Mouse (Mus musculus) CD4-positive, CD25-positive, alpha-beta regulatory T cell, adult 2 months (primary cell): ENCODE measurements around the gene Panx2.

Source experiments
- DNase-seq: peaks from one replicate; pipeline ENCODE4 v3.0.0-alpha.2; 2012; ENCODE audit warnings: low read depth, low spot score

Gene Panx2

DNA sequence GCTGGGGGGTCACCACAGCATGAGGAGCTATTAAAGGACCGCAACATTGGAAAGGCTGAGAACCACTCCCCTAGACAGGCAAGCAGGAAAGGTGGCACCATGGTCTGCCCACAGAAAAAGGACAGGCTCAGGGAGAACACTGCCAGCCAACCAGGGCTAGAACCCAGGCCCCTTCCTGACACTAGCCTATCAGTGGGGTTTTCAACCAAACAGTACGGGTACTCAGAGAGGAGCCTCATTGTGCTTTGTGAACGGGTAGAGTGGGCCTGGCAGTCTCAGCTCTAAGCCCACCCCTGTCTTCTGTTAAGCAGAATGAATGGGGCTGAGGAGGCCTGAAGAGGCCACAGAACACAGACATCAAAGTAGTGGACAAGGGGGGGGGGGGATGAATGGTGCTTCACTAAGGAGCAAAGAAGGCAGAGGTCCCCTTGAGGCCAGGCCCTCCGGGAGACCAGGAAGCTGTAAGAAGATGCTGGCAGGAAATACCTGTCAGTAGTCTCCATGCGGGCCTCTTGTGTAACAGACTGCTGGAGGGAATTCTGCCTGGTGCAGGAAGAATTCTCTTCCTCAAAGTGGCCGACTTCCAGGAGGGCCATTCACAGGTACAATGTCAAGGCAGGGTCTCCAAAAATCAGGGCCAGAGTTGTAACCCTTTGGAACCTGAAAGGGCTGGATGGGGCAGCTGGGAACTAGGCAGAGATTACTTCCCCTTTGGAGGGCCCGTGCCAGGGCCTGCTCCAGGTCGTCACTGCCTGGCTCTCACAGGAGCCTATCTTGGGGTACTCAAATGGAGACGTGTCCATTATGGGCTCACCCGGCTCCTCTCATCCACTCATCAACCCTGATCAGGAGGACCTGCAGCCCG lies 15.3 kb downstream of the Panx2 start, which contains the start of gene Trabd:
Trabd (plus strand) TSS at position 512 of the 865 bp plus-strand sequence.
- no peak for DNase-seq

DNA sequence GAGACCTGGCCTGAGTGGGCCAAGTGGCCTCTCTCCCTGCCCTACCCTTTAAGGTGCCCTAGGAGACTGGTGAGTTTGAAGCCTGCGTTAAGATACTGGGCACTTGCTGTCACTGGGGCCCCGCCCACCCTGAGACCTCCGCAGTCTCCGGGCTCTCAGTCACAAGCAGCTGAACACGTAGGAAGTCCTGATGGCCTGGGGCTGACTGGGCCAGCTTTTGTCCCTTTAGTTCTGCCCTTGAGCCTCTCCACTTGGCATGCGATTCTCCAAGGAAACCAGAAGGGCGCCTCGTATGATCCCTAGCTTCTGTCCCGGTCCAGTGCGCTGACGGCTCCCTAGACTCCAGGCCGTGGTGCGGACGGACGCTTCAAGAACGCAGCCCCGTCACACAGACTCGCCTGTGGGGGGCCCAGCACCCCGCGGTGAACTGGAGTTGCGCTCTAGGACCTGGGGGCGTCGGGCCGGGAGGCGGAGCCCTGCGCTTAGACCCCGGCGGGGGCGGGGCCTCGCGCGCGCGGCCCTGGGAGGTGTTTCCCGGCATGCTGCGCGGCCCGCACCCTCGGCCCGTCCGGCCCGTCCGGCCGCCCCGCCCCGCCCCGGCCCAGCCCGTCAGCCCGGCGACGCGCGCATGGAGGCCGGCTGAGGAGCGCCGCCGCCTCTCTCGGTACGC lies 16.1 kb downstream of the Panx2 start:
- peak; percentile 88 for DNase-seq

DNA sequence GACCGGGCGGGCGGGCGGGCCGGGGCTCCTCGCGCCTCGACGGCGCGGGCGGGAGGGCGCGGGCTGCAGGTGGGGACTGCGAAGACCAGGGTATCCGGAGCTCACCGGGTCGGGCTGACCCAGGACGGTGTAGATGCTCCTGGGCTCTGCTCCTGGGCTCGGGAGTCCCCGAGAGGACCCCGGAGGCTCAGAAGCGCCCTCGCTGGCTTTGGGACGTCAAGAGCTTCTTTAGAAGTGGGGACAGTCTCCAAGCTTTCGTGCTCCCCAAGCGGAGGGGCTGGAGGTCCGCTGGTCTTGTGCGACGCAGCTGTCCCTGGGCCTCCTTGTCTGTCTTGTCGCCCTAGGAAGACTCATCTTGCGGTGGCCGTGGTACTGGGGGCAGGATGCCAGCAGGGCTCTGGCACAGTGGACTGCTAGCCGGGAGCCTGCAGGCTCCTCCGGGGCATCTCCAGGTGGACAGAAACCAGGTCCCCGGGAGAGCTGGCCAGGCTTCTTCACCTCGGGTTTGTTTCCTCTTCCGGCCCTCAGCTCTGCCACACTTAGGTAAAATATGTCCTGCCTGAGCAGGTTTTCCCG lies 16.7 kb downstream of the Panx2 start:
- DNase-seq = peak; percentile 40

DNA sequence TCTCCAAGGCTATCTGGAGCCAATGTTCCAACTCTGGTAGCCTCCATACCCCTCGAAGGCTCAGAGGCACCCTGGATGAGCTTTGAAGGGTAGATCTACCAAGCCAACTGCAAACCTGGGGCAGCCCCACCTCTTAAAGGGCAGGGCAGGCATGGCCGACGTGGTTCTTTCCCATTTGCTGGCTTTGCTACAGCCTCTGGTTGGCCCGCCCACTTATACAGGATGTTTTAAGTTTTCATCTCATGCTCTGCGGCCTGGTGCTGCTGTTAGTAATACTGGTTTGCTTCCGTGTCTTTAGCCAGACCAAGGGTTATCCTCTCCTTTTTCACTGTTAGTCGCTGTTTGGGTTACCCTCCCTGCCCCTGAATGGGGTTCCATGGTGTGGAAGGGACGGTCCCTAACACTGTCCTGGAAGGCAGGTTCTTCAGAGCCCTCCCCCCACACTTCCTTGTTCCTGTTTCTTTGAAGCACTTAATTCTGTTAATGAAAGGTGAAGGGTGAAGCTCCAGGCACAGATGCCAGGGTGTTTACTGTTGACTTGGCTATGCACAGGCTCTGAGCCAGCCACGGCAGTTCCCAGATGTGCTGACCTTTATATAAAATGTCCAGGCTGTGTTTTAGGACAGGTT lies 18.8 kb downstream of the Panx2 start:
- peak; percentile 90 for DNase-seq

DNA sequence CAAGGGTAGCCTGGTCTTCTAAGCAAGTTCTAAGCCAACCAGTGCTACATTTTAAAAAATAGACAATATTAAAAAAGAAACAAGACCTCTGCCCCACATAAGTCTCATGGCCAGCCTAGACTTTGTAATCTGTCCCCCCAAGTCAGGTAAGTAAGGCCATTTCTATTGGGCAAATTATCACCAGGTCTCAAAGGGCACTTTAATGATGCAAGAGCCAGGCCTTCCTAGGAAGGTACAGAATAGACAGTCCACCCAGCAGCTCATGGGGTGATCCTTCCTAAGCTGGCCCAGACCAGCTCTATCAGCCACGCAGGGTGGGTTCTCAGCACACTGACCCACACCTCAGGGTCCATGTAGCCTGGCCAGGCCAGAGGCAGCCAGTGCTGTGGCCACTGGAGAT lies 24.4 kb downstream of the Panx2 start:
- DNase-seq = no peak

DNA sequence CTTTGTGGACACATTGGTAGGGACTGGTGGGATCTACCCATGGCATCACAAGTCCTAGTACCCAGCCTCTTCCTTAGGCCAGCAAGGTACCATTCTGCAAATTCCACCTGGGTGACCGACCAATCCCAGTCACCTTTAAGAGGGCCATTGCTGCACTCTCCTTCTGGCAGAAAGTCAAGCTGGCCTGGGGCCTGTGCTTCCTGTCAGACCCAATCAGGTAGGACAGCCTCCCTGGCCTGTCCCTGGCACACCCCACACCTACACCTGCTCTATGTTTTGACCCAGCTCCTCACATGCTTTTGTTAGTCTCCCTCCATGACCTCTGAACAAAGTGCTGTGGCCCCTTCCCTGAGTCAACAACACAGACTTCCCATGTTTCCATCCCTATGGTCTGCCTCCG lies 25.3 kb downstream of the Panx2 start:
- DNase-seq = no peak

DNA sequence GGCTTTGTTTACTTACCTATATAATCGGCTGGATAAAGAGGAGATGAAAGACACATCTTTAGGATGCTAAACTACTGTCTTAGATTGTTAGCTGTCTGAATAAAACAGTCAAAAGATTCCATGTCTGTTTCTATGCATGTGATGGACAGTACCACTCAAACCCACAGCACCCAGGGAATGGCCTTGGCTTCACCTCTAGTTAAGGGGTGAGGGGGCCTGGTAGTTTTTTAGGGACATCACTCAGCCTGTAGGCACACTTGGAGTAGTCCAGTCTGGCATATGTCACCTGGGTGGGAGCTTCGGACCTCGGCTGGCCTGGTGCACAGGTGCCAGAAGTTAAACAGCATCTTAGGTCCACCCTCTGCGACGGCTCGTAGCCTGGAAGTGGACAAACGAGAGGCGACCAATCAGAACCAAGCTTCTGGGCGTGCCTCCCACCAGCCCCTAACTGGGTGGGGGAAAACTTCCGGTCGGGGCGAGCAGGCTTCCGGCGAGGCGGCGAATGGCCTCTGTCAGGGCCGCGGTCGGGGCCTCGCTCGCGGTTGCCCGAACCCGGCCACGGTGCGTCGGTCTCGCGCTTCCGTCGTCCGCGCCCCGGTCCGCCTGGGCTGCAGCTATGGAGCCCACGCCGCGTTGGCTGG lies 29.2 kb downstream of the Panx2 start, which contains the start of gene Selenoo:
Selenoo (plus strand) TSS at position 478 of the 641 bp plus-strand sequence.
- peak; percentile 84 for DNase-seq

DNA sequence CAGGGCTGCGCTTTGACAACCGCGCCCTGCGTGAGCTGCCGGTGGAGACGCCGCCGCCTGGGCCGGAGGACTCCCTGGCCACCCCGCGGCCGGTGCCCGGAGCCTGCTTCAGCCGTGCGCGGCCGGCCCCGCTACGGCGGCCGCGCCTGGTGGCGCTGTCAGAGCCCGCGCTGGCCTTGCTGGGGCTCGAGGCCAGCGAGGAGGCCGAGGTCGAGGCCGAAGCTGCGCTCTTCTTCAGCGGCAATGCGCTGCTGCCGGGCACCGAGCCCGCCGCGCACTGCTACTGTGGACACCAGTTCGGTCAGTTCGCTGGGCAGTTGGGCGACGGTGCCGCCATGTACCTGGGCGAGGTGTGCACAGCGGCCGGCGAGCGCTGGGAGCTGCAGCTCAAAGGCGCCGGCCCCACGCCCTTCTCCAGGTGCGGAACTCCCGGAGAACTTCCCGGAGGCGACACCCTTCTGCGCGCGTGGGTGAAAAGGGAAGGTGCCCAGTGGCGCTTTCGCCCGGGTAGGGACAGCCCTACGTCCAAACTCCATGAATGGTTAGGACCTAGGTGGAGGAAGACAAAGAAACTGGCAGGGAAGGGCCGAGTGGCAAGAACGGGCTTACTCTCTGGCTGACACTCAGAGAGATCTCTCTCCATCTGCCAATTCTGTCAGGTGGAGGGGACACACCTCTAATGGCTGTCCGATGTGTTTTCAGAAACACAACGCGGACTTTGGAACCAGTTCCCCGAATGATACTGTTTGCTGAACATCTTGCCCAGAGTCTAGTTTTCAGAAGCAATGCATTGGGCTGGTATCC lies 29.9 kb downstream of the Panx2 start:
- peak; percentile 31 for DNase-seq

DNA sequence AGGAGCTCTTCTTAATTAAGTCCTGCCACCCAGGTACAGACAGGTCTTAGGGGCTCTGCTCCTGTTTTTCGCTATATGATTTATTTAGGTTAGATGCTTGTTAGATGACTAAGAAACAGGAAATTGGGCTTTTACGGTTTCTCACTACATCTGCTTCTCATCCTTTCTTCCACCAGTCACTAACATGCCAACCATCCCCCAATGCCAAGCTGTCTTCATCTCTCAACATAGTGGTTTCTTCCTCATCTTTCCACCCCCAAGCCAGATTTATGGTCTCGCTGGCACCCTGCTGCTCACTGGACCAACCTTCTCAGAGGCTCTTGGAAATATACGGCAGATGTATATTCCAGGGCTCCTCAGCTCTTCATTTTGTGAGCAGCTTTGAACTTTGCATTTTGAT lies 31.1 kb downstream of the Panx2 start:
- DNase-seq = no peak

DNA sequence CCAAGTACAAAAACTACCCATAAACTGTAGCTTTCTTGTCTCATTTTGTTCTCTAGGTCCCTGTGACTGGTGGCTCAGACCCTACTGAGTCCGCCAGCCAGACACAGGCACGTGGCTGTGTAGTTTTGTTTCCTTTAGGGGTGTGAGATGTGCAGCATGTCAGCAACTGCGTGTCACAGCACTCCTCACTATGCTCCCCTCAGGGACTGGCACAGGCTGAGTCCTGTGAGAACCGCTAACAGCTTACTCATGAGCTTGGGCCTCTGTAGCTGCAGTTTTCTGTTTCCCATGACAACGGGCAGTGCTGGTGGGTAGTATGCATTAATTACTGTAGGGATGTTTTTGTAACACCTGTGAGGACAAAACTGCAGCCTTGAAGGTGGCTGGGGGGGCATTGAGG lies 32.6 kb downstream of the Panx2 start:
- no peak for DNase-seq

DNA sequence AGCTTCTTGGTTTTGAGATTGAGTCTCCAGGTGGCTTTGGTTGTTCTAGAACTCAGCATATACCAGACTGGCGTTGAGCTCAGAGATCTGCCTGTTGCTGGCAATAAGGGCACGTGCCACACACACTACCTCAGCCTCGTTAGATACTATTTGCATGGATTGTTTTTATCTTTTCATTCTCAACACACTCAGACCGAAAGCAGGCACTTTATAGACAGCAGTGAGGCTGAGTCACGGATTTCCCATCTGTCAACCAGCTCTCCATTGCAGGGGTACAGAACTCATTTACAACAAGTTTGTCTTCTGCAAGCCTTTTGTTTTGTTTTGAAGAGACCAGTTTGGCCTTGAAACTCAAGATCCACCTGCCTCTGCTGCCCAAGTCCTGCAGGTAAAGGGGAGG lies 37.9 kb downstream of the Panx2 start:
- no peak for DNase-seq

DNA sequence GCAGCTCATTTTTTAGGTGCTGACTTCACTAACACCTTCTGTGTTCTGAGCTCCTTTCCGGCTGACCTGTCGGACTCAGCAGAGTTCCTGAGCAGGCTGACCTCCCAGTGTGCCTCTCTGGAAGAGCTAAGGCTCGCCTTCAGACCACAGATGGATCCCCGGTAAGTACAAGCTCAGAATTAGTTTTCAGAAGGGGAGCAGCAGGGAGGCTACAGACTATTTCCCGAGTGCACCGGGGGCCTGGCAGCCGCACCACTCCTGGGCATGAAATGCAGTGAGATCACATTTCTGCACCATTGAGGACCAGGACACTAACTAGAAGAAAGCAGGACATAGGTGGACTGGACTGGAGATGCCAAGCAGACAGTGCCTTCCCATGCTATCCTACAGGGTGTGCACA lies 39.1 kb downstream of the Panx2 start:
- DNase-seq = no peak

DNA sequence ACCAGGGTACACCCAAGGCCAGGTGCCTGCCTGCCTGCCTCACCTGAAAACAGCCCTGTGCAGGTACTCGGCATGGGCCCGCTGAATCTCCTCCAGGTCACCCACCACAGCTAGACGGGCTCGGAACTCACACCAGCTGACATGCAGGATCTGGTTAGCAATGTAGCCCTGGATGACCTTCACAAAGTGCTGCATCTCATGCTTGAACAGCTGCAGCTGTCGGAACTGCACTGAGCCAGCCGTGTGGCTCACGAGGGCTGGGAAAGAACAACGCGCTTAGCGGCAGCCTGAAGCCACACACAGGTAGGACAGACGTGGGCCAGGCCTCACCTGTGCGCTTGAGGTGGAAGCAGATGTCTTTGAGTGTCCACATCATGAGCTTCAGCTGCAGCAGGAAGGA lies 41.3 kb downstream of the Panx2 start:
- DNase-seq = no peak

DNA sequence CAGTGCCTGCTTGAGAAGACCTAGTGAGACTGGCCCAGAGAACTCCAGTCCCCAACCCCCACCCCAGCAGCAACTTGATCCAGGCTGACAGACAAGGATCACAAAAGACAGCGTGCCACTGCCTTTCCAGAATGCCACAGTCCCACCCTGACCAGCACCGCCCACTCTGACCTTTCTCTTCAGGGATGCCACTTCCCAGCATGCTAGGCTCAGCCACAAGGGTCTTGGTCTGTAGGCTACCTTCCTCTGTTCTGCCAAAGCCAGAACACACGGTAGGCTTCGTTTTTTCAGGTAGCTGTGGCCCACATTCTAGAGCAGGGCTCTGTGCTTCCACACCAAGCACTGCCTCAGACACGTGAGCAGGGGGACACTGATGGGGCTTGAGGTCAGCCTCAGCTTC lies 43.1 kb downstream of the Panx2 start:
- DNase-seq = no peak

DNA sequence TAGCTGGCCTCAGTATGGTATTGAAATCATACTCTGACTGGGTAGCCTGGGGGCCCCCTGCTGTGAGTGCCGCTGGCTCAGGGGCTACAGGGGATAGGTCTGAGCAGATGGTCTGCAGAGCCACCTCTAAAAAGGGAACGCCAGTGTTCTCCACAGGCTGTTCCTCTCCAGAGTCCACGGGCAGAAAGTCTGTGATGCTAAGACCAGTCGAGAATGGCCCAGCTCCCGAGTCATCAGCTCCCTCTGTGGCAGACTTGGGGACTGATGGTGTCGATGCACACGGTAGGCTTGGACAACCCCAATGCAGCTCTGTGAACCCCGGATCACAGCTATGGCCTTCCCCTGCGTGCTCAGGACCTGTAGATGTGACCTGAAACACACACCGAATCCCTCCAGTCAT lies 44.4 kb downstream of the Panx2 start:
- DNase-seq = no peak

DNA sequence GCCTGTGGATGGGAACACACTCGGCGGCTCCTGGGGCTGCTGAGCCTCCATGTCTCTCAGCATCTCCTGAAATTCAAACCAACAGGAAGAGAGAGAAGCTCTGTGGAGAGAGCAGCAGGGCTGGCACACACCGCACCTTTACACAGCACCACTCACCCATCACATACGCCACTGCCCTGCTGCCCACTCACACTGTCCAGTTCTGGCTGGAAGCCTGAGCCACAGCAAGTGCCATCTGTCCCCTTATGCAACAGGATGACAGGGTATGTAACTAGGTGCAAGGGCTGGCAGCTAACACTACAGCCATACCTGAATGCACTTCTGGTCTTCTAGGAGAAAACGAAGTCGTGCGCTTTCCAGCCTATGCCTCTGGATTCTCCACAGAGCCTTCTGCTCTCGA lies 44.9 kb downstream of the Panx2 start:
- no peak for DNase-seq

DNA sequence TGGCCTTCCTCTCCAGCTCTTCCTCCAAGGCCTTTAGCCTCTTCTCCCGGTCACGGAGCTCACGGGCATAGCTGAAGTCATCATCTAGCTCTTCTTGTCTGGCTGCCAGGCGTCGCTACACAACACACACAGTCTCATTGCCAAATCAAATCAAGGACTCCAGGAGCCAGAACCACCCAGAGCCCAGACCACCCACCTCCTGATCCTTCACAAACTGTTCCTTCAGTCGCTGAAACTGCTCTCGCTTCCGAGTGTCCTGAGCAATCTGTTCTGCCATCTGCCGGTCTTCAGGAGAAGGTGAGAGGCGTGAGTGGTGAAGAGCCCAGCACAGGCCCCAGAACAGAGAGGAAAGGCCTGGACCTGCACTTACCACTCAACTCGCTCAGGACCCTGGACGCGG lies 46.5 kb downstream of the Panx2 start:
- no peak for DNase-seq

DNA sequence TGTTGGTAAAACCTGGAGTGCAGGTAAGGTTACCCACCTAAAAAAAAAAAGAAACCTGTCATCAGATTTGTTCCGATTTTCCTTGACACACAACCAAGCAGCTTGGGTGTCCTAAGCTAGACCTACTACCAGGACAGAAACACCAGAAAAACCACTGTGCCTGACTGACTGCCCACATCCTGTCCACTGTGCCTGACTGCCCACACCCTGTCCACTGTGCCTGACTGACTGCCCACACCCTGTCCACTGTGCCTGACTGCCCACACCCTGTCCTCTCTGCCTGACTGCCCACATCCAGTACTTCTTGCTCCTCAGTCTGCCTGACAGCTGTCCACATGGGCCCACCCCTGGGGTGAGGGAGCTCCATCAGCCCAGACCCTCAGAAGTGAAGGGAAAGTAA lies 47.4 kb downstream of the Panx2 start:
- DNase-seq = no peak

DNA sequence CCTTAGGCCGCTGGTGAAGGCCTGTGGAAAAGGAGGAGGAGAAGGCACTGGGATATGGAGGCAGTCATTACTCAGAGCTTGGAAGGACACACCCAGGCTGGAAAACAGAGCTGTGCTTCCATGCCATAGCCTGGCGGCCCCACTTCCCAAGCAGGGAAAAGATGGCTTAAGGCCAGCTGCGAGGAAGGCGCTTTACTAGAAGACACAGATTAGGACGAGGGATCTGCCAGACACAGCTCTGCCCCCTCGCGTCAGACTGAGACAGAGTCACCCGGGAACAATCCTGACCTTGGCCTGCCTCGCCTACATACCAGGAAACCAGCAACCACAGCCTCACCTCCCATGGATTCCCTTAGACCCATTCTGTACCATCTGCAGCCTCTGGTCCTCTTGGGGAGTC lies 50.6 kb downstream of the Panx2 start:
- no peak for DNase-seq

DNA sequence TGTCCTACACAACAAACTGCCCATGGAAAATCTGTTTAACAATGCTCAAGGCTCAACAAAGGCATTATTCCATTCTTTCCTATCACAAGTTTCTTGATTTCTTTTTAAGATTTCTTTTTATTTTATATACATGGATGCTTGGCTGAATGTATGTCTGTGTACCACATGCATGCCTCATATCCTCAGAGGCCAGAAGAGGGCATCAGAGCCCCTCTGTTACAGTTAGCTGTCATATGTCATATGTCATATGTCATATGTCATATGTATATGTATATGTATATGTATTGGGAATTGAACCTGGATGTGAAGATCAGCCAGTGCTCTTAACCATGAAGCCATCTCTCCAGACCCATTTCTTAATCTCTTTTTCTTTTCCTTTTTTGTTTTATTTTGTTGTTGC lies 58.5 kb downstream of the Panx2 start:
- peak; percentile 77 for DNase-seq
